Mouse (Mus musculus) ES-E14 (cell line): Measurements from ENCODE around the gene Tshz2. TPM values are rescaled to one million over a fixed set of nuclear protein-coding genes. Genes with fewer than 3 reads are reported as not detected.

ENCODE experiments used
- DNase-seq: peaks from one replicate; pipeline ENCODE4 v3.0.0-alpha.2; 2013; ENCODE audit warnings: low read depth, low spot score
- H3K27ac ChIP-seq: 2 replicates; pipeline ENCODE4 v1.5.1; 2012; ENCODE audit warnings: low read depth, mild to moderate bottlenecking, low read length, moderate library complexity, mixed read lengths; ENCODE audit not compliant: poor library complexity, insufficient read depth, severe bottlenecking
- H3K36me3 ChIP-seq: 2 replicates; pipeline ENCODE4 v1.6.1; 2012; ENCODE audit warnings: mild to moderate bottlenecking, low read length, moderate library complexity, mixed read lengths; ENCODE audit not compliant: control insufficient read depth, poor library complexity, insufficient read depth, severe bottlenecking
- H3K4me1 ChIP-seq, 2 experiments: fragments of 150-350 bp in 1 of 2; sonication (generic) in 1 of 2; 2 replicates each; pipeline ENCODE4 v1.6.1; 2012; ENCODE audit warnings: low read length in 2 of 2, mild to moderate bottlenecking in 1 of 2, mixed read lengths in 1 of 2; ENCODE audit not compliant: control insufficient read depth in 2 of 2, insufficient read depth in 2 of 2, poor library complexity in 1 of 2
- H3K4me3 ChIP-seq, 2 experiments: fragments of 150-350 bp in 1 of 2; sonication (generic) in 1 of 2; 2 replicates each; pipeline ENCODE4 v1.5.1; 2012; ENCODE audit warnings: low read length in 2 of 2, low read depth in 1 of 2, mild to moderate bottlenecking in 1 of 2, mixed read lengths in 1 of 2; ENCODE audit not compliant: insufficient read depth in 1 of 2, poor library complexity in 1 of 2, severe bottlenecking in 1 of 2
- H3K9ac ChIP-seq: 2 replicates; pipeline ENCODE4 v1.6.1; 2012; ENCODE audit warnings: low read depth, mild to moderate bottlenecking, low read length, mixed read lengths; ENCODE audit not compliant: poor library complexity, insufficient read depth, severe bottlenecking
- H3K9me3 ChIP-seq: fragments of 150-350 bp; sonication (generic); 2 replicates; pipeline ENCODE4 v1.6.1; 2012; ENCODE audit warnings: low read depth, mild to moderate bottlenecking, low read length; ENCODE audit not compliant: control insufficient read depth, insufficient read depth
- CHD2 ChIP-seq: IDR thresholded peaks from 2 replicates; pipeline ENCODE4 v1.6.1; 2014; ENCODE audit warnings: mild to moderate bottlenecking, low read depth, low read length, inconsistent platforms
- HCFC1 ChIP-seq: IDR thresholded peaks from 2 replicates; pipeline ENCODE4 v1.6.1; 2012; ENCODE audit warnings: low read length, inconsistent platforms, borderline replicate concordance; ENCODE audit not compliant: insufficient read depth
- MAFK ChIP-seq: IDR thresholded peaks from 2 replicates; pipeline ENCODE4 v1.6.1; 2014; ENCODE audit warnings: mild to moderate bottlenecking, low read depth, low read length, inconsistent platforms; ENCODE audit not compliant: insufficient read depth
- ZC3H11A ChIP-seq: IDR thresholded peaks from 2 replicates; pipeline ENCODE4 v1.6.1; 2012; ENCODE audit warnings: low read depth, mild to moderate bottlenecking, inconsistent platforms, low read length, borderline replicate concordance
- ZNF384 ChIP-seq: IDR thresholded peaks from 2 replicates; pipeline ENCODE4 v1.6.1; 2012; ENCODE audit warnings: low read depth, low read length, inconsistent platforms
- in situ Hi-C, 2 experiments: fragments of 600-800 bp; cut with MboI; formaldehyde crosslinking; loops; one replicate each; pipeline ENCODE4 v1.15.1; 2025; ENCODE audit warnings: low sequenced_read_pairs in 2 of 2, inconsistent platforms in 1 of 2; ENCODE audit not compliant: unreplicated experiment in 2 of 2
- total RNA-seq: library from RNA; depleted of rRNA; stranded (reverse); fragments of 300-350 nt; gene quantifications from 2 replicates; pipeline ENCODE4 v1.2.3, GENCODE M21; 2012

Tshz2 gene
- total RNA-seq, 1 experiment, result 0.27 TPM

- TF ChIP-seq MAFK (no peak), ZC3H11A (no peak), ZNF384 (no peak), HCFC1 (no peak), CHD2 (no peak)
- no peak overlapping the region for H3K4me3 ChIP-seq
- in situ Hi-C loops, result no loop called here
- H3K9me3 ChIP-seq, result no peaks in the 10 kb centered on the region
- DNase-seq, result no peak
- no peak overlapping the region for H3K9ac ChIP-seq
- H3K36me3 ChIP-seq, result no peaks in the 10 kb centered on the region
- H3K4me1 ChIP-seq, result peaks cover 0 to 7% of the 10 kb centered on the region in 2 experiments; a peak in 1 of 4 replicates
- H3K27ac ChIP-seq, result no peak overlapping the region
Observed at GRCm38 (mm10) chr2:169860895-169861294, 228.1 kb downstream of the Tshz2 start.

- H3K9ac ChIP-seq, result no peak overlapping the region
- H3K9me3 ChIP-seq, result no peaks in the 10 kb centered on the region
- peaks cover 0 to 7% of the 10 kb centered on the region in 2 experiments; a peak in 1 of 4 replicates for H3K4me1 ChIP-seq
- TF ChIP-seq CHD2, result no peak
- TF ChIP-seq ZNF384, result no peak
- no peak for TF ChIP-seq HCFC1
- TF ChIP-seq ZC3H11A, result no peak
- TF ChIP-seq MAFK, result no peak
- H3K4me3 ChIP-seq, result no peak overlapping the region
- no peak for DNase-seq
- H3K27ac ChIP-seq, result no peak overlapping the region
- in situ Hi-C loops, result no loop called here
- no peaks in the 10 kb centered on the region for H3K36me3 ChIP-seq
Observed at GRCm38 (mm10) chr2:169862701-169863100, 229.9 kb downstream of the Tshz2 start.

- no peaks in the 10 kb centered on the region for H3K36me3 ChIP-seq
- no peak for DNase-seq
- no peak overlapping the region for H3K4me3 ChIP-seq
- no peak overlapping the region for H3K27ac ChIP-seq
- H3K9ac ChIP-seq, result no peak overlapping the region
- TF ChIP-seq ZNF384 (no peak), HCFC1 (no peak), CHD2 (no peak), ZC3H11A (no peak), MAFK (no peak)
- H3K9me3 ChIP-seq, result no peaks in the 10 kb centered on the region
- H3K4me1 ChIP-seq, result peaks cover 0 to 2% of the 10 kb centered on the region in 2 experiments; a peak in 1 of 4 replicates
- in situ Hi-C loops, result no loop called here
Observed at GRCm38 (mm10) chr2:169869468-169869867, 236.7 kb downstream of the Tshz2 start.

GRCm38 (mm10) chr2:169870503-169870902 is 237.7 kb downstream of the Tshz2 start:
- H3K4me1 ChIP-seq, result peaks cover 0 to 2% of the 10 kb centered on the region in 2 experiments; a peak in 1 of 4 replicates
- H3K9ac ChIP-seq, result no peak overlapping the region
- no peak for DNase-seq
- in situ Hi-C loops, result no loop called here
- no peak overlapping the region for H3K27ac ChIP-seq
- TF ChIP-seq MAFK, result no peak
- TF ChIP-seq HCFC1, result no peak
- TF ChIP-seq ZNF384, result no peak
- no peak for TF ChIP-seq ZC3H11A
- no peak for TF ChIP-seq CHD2
- no peaks in the 10 kb centered on the region for H3K36me3 ChIP-seq
- no peak overlapping the region for H3K4me3 ChIP-seq
- no peaks in the 10 kb centered on the region for H3K9me3 ChIP-seq
